Mouse (Mus musculus) brain, embryonic 14.5 days (tissue): ENCODE results near the gene Cxcl10.

Source experiments
- CTCF ChIP-seq: fragments of 200-500 bp; IDR thresholded peaks from 2 replicates; pipeline ENCODE4 v1.5.1; 2012; ENCODE audit warnings: inconsistent platforms, mild to moderate bottlenecking, moderate library complexity, borderline replicate concordance; ENCODE audit not compliant: insufficient read depth, insufficient read length; ENCODE audit errors: extremely low read depth
- POLR2A ChIP-seq: fragments of 200-500 bp; IDR thresholded peaks from 2 replicates; pipeline ENCODE4 v1.6.1; 2012; ENCODE audit warnings: mild to moderate bottlenecking, inconsistent platforms, borderline replicate concordance; ENCODE audit not compliant: poor library complexity, insufficient read depth, insufficient read length, severe bottlenecking; ENCODE audit errors: extremely low read depth

- TF ChIP-seq CTCF: no peak
- no peak for TF ChIP-seq POLR2A
Observed at GRCm38 (mm10) chr5:92363179-92363578, 14.5 kb upstream of the Cxcl10 start.
